Comparison of ENCODE assay signal across 2 mouse cellular contexts in the genomic region with DNA sequence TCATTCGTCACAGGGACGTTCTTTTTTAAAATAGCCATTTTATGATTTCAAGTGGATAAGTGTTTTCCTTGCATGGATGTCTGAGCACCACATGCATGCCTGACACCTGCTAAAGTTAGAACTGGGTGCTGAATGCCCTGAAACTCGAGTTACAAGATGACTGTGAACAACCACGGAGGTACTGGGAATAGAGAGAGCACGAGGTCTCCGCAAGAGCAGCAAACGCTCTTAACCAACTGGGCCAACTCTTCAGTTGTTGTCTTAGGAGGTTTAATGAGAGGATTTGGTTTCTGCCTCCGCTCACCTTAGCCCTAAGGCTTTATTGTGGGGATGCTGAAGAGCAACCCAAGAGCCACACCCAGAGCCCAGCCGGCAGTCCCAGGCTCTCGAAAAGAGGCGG.
TF ChIP-seq lines count a peak whose summit lies in the region.

No protein-coding gene starts in this region.

TF ChIP-seq in CH12.LX, 34 proteins besides CTCF, POLR2A, EP300 and RAD21:
- TF ChIP-seq MAX (IDR thresholded peaks at IDR 0.05; ENCODE audit: low read length) (peak; percentile 58; the same call in 1 of the 2 replicates), KAT2A (IDR thresholded peaks at IDR 0.05; ENCODE audit: insufficient replicate concordance, low read length) (no peak), HCFC1 (IDR thresholded peaks at IDR 0.05; ENCODE audit: low read depth, low read length) (no peak), IRF4 (IDR thresholded peaks at IDR 0.05; ENCODE audit: low read depth, low read length) (peak; percentile 41; the same call in 1 of the 2 replicates), NRF1 (IDR thresholded peaks at IDR 0.05; ENCODE audit: low read depth, low read length) (no peak), RCOR1 (conservative IDR thresholded peaks at IDR 0.05; ENCODE audit: low read depth, low read length) (no peak), JUN (IDR thresholded peaks at IDR 0.05; ENCODE audit: insufficient read depth, low read depth, low read length) (no peak), ZMIZ1 (IDR thresholded peaks at IDR 0.05; ENCODE audit: low read depth, low read length) (no peak), POLR2AphosphoS2 (IDR thresholded peaks at IDR 0.05; ENCODE audit: low read depth, low read length) (no peak), MAZ (IDR thresholded peaks at IDR 0.05; ENCODE audit: low read depth, low read length) (no peak), SIN3A (IDR thresholded peaks at IDR 0.05; ENCODE audit: low read length) (no peak), USF2 (conservative IDR thresholded peaks at IDR 0.05; ENCODE audit: low read depth, low read length) (no peak), UBTF (IDR thresholded peaks at IDR 0.05; ENCODE audit: low read depth, low read length) (no peak)

TF ChIP-seq in MEL, 35 proteins besides CTCF, POLR2A, EP300 and RAD21:
- no peak for TF ChIP-seq ZNF384 (IDR thresholded peaks at IDR 0.05; ENCODE audit: low read depth, low read length)
- no peak for TF ChIP-seq USF1 (IDR thresholded peaks at IDR 0.05; ENCODE audit: low read depth, low read length)
- TF ChIP-seq TCF12 (IDR thresholded peaks at IDR 0.05; ENCODE audit: low read depth, low read length), result no peak
- TF ChIP-seq MAFK (IDR thresholded peaks at IDR 0.05; ENCODE audit: borderline replicate concordance, low read depth, low read length), result no peak
- no peak for TF ChIP-seq POLR2AphosphoS5 (IDR thresholded peaks at IDR 0.05; ENCODE audit: borderline replicate concordance, low read depth, low read length)
- no peak for TF ChIP-seq POLR2AphosphoS2 (IDR thresholded peaks at IDR 0.05; ENCODE audit: low read length)
- TF ChIP-seq ZC3H11A (IDR thresholded peaks at IDR 0.05; ENCODE audit: low read depth, low read length), result no peak
- TF ChIP-seq GATA1 (IDR thresholded peaks at IDR 0.05; ENCODE audit: low read depth, low read length), result no peak
- no peak for TF ChIP-seq GABPA (IDR thresholded peaks at IDR 0.05; ENCODE audit: low read depth, low read length)
- no peak for TF ChIP-seq MYB (IDR thresholded peaks at IDR 0.05; ENCODE audit: low read depth, low read length)
- TF ChIP-seq HCFC1 (IDR thresholded peaks at IDR 0.05; ENCODE audit: low read depth, low read length), result no peak
- no peak for TF ChIP-seq MYC (IDR thresholded peaks at IDR 0.05; ENCODE audit: low read depth, low read length)
- TF ChIP-seq NELFE (IDR thresholded peaks at IDR 0.05; ENCODE audit: low read depth, low read length), result no peak
- no peak for TF ChIP-seq TBP (IDR thresholded peaks at IDR 0.05; ENCODE audit: low read depth, low read length)
TF ChIP-seq in MEL: peak in this region for 0.
